Mouse (Mus musculus): ENCODE results near the gene Cacna1i.

Cacna1i gene

DNA sequence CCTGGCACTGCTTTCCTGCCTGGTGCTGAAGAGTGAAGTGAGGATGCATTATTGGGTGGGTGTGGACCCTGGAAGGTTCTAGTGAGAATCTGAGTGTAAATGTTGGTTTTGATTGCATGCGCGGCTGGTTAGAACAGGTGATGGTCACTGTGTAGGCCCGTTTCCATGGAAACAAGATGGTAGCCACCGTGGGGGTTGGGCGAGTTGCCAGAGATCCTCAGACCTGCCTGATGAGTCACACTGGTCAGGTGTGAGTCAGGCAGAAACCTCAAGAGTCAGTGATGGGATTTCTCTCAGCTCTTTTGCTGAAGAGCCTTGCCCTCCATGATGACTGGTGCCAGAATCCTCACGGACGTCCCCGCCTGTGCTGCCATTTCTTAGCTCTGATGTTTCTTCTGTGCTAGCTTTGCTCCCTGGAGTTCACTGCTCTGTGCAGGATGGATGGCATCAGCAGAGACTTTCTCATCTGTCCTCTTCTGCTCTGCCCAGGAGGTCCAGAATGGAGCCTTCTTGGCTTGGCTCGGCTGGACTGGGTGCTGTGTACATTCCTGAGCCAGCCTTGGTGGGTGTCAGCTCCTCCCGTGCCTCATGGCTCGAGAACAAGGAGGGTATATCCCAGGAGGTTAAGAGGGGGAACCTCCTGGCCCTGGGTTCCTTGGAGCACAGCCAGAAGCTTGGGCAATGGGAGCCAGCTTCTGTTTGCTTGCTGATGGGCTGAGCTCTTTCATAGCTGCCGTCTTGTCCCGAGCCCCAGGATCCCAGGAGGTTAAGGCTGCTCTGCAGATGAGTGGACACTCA is 40.9 kb downstream of the Cacna1i start:
- DNase-seq (ENCODE audit: low read depth, low spot score), result peak; percentile 20

DNA sequence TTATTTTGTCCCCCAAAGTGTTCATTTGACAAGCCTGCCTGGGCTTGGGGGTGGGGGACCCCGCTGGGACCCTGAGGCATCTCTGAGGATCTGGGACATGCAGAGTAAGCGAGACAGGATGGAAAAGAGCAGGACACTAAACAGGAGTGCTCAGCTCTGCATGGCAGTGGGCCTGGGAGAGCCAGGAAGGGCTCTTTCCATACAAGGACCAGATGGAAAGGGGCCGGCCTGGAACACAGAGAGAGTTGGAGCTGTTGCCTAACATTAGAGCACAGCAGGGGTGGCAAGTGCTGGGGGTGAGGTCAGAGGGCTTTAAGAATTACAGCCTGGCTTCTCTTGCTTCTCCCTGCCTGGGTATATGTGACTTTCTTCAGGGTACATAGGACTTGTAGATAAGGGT is 43.2 kb downstream of the Cacna1i start:
- DNase-seq (ENCODE audit: low read depth, low spot score), result no peak

DNA sequence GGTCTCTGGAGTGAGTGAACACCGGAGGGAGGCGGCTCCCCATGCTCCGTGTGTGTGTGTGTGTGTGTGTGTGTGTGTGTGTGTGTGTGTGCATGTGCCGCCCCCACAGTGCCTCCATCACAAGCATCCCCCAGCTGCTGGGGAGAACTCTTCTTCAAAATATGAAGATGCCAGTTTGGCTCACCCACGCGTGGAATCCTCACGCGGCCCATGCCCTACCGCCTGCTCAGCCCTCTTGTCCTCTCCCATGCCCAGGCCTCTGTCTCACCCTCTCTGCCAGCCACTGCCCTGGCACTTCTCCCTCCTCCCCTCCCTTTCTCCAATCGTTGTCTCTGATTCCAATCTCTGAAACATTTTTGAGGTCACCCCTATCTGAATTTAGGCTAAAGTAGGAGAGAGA is 47.7 kb downstream of the Cacna1i start:
- DNase-seq (ENCODE audit: low read depth, low spot score), result no peak

GRCm38 (mm10) chr15:80335196-80335595 is 48.2 kb downstream of the Cacna1i start:
- DNase-seq (ENCODE audit: low read depth, low spot score), result no peak

DNA sequence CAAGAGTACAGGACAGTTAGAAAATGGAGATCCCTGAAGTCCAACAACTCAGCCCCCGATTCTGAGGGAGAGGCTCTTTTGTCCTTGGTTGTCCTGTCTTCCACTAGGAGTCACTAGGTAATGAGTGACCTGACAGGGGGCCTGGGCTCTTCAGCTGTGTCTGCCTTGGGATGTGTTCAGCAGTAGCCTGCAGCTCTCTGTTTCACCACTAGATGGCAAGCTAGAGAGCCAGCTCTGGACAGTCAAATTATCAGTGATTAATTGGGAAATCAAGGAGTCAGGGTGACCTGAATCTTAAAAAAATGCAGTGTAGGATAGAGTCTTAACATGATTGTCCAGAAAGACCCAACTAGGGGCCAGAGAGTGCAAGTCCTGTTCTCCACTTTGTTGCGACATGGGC is 53.3 kb downstream of the Cacna1i start:
- peak; percentile 42 for DNase-seq (ENCODE audit: low read depth, low spot score)

GRCm38 (mm10) chr15:80342394-80342793 is 55.4 kb downstream of the Cacna1i start:
- no peak for DNase-seq (ENCODE audit: low read depth, low spot score)

DNA sequence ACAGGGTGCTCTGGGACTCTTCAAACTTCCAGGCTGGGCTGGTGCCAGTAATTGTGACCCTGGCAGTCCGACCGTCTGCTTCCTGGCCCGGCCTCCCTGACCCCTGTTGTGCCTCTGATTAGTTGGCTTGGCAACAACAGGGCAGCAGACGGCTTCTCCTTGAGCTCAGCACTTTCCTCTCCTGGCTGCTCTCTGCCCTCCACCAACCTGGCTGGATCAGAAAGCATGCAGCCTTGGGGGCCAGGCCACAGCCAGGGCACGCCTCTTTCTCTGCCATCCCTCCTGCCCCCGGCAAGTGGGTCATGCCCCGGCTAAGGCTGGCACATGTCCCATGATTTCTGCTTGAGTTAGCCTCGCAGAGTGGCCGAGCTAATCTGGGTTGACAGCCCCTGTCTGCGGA is 56.0 kb downstream of the Cacna1i start:
- no peak for DNase-seq (ENCODE audit: low read depth, low spot score)

- DNase-seq (ENCODE audit: low read depth, low spot score), result no peak
These were observed 56.7 kb downstream of the Cacna1i start for GRCm38 (mm10) chr15:80343731-80344130.

DNA sequence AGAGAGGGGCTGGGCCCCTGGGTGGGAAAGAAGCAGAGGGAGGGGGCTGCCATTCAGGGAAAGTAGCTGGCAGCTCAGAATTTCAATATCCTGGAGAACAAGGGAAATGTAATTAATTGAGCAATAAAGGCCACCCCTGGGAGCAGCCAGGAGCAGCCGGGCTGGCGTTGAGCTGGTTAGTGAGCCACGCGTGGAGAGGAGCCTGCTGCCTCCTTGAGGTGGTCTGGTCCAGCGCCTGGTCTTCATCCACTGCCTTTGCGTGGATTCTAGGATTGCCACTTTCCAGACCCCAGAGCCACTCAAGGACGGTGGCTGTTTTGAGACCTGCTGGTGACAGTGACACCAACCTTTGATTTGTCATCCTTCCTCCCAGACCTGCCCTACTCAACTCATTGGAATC is 59.5 kb downstream of the Cacna1i start:
- DNase-seq (ENCODE audit: low read depth, low spot score), result no peak

- peak; percentile 65 for DNase-seq (ENCODE audit: low read depth, low spot score)
These were observed 63.4 kb downstream of the Cacna1i start for GRCm38 (mm10) chr15:80350431-80350830.

DNA sequence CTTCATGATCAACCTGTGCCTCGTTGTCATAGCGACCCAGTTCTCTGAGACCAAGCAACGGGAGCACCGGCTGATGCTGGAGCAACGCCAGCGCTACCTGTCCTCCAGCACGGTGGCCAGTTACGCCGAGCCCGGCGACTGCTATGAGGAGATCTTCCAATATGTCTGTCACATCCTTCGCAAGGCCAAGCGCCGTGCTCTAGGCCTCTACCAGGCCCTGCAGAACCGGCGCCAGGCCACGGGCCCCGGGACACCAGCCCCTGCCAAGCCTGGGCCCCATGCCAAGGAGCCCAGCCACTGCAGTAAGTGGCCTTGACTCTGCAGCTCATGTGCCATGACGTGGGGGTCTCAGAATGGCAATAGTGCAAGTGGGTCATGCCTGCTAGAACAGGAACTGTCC is 71.8 kb downstream of the Cacna1i start:
- DNase-seq (ENCODE audit: low read depth, low spot score), result no peak

- DNase-seq (ENCODE audit: low read depth, low spot score), result no peak
These were observed 74.9 kb downstream of the Cacna1i start for GRCm38 (mm10) chr15:80361780-80362508.

GRCm38 (mm10) chr15:80362509-80363172 is 75.6 kb downstream of the Cacna1i start:
- DNase-seq (ENCODE audit: low read depth, low spot score), result no peak

DNA sequence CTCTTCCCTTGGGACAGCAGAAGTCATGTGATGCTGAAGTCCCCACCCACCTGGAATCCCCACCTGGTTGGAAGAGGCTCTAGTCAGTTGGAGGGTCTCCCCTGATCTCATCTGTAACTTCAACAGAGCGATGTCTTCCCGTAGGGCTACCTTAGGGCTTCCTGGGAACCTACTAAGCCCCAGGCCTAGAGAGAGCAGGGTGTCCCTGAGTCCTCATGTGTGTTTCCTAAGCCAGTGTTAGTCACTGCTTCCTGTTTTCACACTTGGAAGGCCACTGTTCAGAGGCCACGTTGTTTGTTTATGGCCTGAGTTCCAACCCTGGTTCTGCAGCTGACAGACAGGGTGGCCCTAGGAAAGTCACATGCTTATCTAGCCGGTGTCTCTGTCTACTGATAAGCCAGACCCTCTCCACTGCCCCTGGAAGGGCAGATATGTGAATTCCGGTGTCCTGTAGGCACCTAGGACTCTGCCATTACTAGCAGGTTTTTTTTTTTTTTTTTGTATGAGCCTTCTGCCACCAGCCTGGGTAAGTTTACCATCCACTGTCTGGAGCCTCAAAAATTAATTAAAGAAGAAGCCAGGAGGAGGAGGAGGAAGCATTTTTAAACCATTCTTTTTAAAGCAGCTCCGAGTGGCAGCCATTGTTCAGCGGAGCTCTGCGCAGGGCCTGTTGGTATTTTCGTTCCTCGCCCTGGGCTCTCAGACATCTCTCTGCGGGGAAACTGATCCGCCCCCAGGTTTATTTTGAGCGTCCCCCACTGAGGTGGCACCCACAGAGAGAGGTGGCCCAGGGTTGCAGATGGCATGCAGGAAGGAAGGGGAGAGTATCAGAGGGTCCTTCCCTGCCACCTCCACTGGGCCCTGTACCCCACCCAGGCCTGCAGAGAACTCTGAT is 77.0 kb downstream of the Cacna1i start:
- no peak for DNase-seq (ENCODE audit: low read depth, low spot score)

- DNase-seq (ENCODE audit: low read depth, low spot score), result no peak
These were observed 79.9 kb downstream of the Cacna1i start for GRCm38 (mm10) chr15:80366899-80367298.

- DNase-seq (ENCODE audit: low read depth, low spot score), result no peak
These were observed 86.4 kb downstream of the Cacna1i start for GRCm38 (mm10) chr15:80373219-80373964.

- DNase-seq (ENCODE audit: low read depth, low spot score), result no peak
These were observed 87.8 kb downstream of the Cacna1i start for GRCm38 (mm10) chr15:80374854-80375253.

- DNase-seq (ENCODE audit: low read depth, low spot score), result peak; percentile 51
These were observed 100.1 kb downstream of the Cacna1i start for GRCm38 (mm10) chr15:80387185-80387584.

- DNase-seq (ENCODE audit: low read depth, low spot score), result no peak
These were observed 104.8 kb downstream of the Cacna1i start for GRCm38 (mm10) chr15:80391791-80392190.

DNA sequence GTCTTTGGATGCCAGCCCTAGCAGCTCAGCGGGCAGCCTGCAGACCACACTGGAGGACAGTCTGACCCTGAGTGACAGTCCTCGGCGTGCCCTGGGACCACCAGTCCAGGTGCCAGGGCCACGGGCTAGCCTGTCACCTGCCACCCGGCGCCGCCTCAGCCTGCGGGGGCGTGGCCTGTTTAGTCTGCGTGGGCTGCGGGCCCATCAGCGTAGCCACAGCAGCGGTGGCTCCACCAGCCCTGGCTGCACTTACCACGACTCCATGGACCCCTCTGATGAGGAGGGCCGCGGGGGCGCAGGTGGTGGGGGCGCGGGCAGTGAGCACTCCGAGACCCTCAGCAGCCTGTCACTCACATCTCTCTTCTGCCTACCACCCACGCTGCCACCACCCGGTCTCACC is 108.0 kb downstream of the Cacna1i start:
- DNase-seq (ENCODE audit: low read depth, low spot score), result no peak

DNA sequence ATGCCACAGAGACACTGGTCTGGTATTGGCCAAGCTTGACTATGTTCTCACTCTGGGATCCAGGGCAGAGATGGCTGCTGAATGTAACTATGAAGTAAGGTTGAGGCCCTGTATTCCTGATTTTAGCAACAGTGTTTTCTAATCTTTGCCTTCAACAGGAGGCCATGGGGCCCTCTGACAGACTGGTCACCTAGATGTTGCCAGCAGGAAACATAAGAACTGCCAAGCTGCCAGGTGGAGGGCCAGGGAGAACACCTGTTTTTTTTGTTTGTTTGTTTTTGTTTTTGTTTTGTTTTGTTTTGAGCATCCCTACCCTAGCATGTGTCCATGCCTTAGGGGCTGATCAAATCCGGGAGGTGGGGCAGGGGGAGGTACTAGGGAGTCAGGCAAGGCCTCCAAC is 112.4 kb downstream of the Cacna1i start:
- DNase-seq (ENCODE audit: low read depth, low spot score), result no peak

Measured in 3T3-L1 (cell line).